ENCODE assay signal across 27 mouse cellular contexts in the genomic region with DNA sequence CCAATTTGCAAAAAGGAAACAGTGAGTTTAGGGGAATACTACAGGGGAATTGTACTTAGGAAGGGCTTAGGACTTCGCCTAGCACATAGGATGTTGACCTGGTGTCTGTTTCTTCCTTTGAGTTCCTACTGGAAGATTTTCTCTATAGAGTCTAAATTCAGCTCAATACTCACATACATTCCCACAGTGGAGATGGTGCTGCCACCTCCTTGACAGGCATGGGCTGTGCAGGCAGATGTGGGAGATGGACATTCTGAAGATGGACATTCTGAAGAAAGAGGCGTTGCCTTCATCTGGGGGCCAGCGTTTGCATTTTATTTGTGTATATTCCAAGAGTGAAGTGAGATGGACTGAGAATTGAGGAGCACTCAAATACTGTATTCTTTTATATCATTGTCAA.
A peak's percentile ranks its signal among the peaks of the same experiment; 100 is the strongest.
DNase-seq lines count a peak whose midpoint lies in the region; ATAC-seq and TF ChIP-seq lines count a peak whose summit lies in the region.
"Had no signal": no experiment of that assay in that cellular context is flagged by ENCODE, and none has a peak within 500 bp of the region (broad histone marks: within the 10 kb centered on the region; RNA-seq: fewer than 3 reads in every experiment).

No protein-coding gene starts in this region.

- H3K4me2 ChIP-seq in intestine, postnatal 0 days (replicated peaks; ENCODE audit: low read depth) = no peak overlapping the region
- H3K4me2 ChIP-seq in intestine, embryonic 16.5 days (ENCODE audit: low read depth, low read length) = no peak overlapping the region
- H3K4me2 ChIP-seq: embryonic facial prominence, embryonic 12.5 days; embryonic facial prominence, embryonic 15.5 days; heart, embryonic 11.5 days; hindbrain, embryonic 12.5 days; hindbrain, embryonic 15.5 days had no signal

- 94% methylated on average over 3 of the region's 3 CpGs for WGBS in intestine, postnatal 0 days
- WGBS in intestine, embryonic 16.5 days = 91% methylated on average over 3 of the region's 3 CpGs
- WGBS in liver, adult 2 months = 96% methylated on average over 3 of the region's 3 CpGs

- no peak overlapping the region for H3K27ac ChIP-seq in intestine, postnatal 0 days (ENCODE audit: low read depth, low read length)
- no peak overlapping the region for H3K27ac ChIP-seq in intestine, embryonic 16.5 days (ENCODE audit: low read length)
- H3K27ac ChIP-seq in liver, adult 2 months (replicated peaks; ENCODE audit: insufficient read depth, low read depth, low read length) = no peak overlapping the region
- H3K27ac ChIP-seq: embryonic facial prominence, embryonic 12.5 days; embryonic facial prominence, embryonic 15.5 days; gastrocnemius, adult 2 months; heart, adult 2 months; hindbrain, embryonic 12.5 days; hindbrain, embryonic 15.5 days had no signal

- peak; percentile 38 for TF ChIP-seq CTCF in intestine, postnatal 0 days (IDR thresholded peaks at IDR 0.05; ENCODE audit: low read depth)
- peak; percentile 23; the same call in 1 of the 2 replicates for TF ChIP-seq CTCF in liver, adult 2 months (IDR thresholded peaks at IDR 0.05; ENCODE audit: low read depth, low read length)

- no peaks in the 10 kb centered on the region for H3K27me3 ChIP-seq in intestine, postnatal 0 days (replicated peaks; ENCODE audit: control insufficient read depth, insufficient read depth, low read length)
- H3K27me3 ChIP-seq in intestine, embryonic 16.5 days (replicated peaks; ENCODE audit: control insufficient read depth, insufficient read depth, low read length) = no peaks in the 10 kb centered on the region
- H3K27me3 ChIP-seq in liver, adult 2 months (ENCODE audit: control insufficient read depth, insufficient read depth, low read length) = no peaks in the 10 kb centered on the region
- H3K27me3 ChIP-seq: CH12.LX; embryonic facial prominence, embryonic 12.5 days; embryonic facial prominence, embryonic 15.5 days; hindbrain, embryonic 12.5 days; hindbrain, embryonic 15.5 days had no signal

- peak; percentile 51 for DNase-seq in heart, adult 11 months
- no peak for DNase-seq in heart, postnatal 14 days
- DNase-seq in liver, adult 2 months (ENCODE audit: extremely low read depth, low read depth, low spot score) = no peak
- DNase-seq in liver = no peak
- DNase-seq in 3T3-L1 (ENCODE audit: low read depth, low spot score) = peak; percentile 9
- no peak for DNase-seq in left cerebral cortex, adult 8-10 months (ENCODE audit: low spot score in 2 of 2)
- DNase-seq: adrenal gland, adult 2 months; adrenal gland, postnatal 14 days; B cell, adult 2 months; cerebellum, adult 11 months; cerebellum, adult 9-11 months; forebrain, postnatal 0 days; gastrocnemius, adult 2 months; gastrocnemius, postnatal 14 days; heart, adult 2 months; heart, postnatal 10 days; heart, postnatal 4 days had no signal

- H3K9me3 ChIP-seq in intestine, postnatal 0 days (ENCODE audit: control insufficient read depth) = no peaks in the 10 kb centered on the region
- H3K9me3 ChIP-seq in intestine, embryonic 16.5 days (ENCODE audit: control insufficient read depth, low read length) = no peaks in the 10 kb centered on the region
- H3K9me3 ChIP-seq: embryonic facial prominence, embryonic 12.5 days; embryonic facial prominence, embryonic 15.5 days; G1E; hindbrain, embryonic 12.5 days; hindbrain, embryonic 15.5 days had no signal

- H3K4me1 ChIP-seq in intestine, postnatal 0 days (replicated peaks; ENCODE audit: control insufficient read depth, insufficient read depth, low read length) = no peaks in the 10 kb centered on the region
- H3K4me1 ChIP-seq in intestine, embryonic 16.5 days (ENCODE audit: control insufficient read depth, insufficient read depth, low read length) = no peaks in the 10 kb centered on the region
- H3K4me1 ChIP-seq in liver, adult 2 months (ENCODE audit: control insufficient read depth, insufficient read depth, low read length) = no peaks in the 10 kb centered on the region
- H3K4me1 ChIP-seq: hindbrain, embryonic 12.5 days; hindbrain, embryonic 15.5 days had no signal

- ATAC-seq in intestine, postnatal 0 days = no peak
- ATAC-seq in intestine, embryonic 16.5 days = no peak
- ATAC-seq: forebrain, embryonic 14.5 days; forebrain, postnatal 0 days had no signal

- intact Hi-C loops in heart, postnatal 14 days (cut with DNase I) = no loop called here

- H3K36me3 ChIP-seq in intestine, postnatal 0 days (ENCODE audit: control insufficient read depth, insufficient read depth) = no peaks in the 10 kb centered on the region
- no peaks in the 10 kb centered on the region for H3K36me3 ChIP-seq in intestine, embryonic 16.5 days (ENCODE audit: control insufficient read depth, insufficient read depth, low read length)
- H3K36me3 ChIP-seq in liver, adult 2 months (ENCODE audit: control insufficient read depth, insufficient read depth, low read length) = 0 out of 2 replicates have a peak, but pooled peaks cover 2% of the 10 kb centered on the region
- H3K36me3 ChIP-seq: embryonic facial prominence, embryonic 15.5 days; G1E; hindbrain, embryonic 12.5 days; hindbrain, embryonic 15.5 days had no signal

- no peak overlapping the region for H3K9ac ChIP-seq in intestine, postnatal 0 days (ENCODE audit: low read depth, low read length)
- H3K9ac ChIP-seq in intestine, embryonic 16.5 days (ENCODE audit: low read depth, low read length) = no peak overlapping the region
- no peak overlapping the region for H3K9ac ChIP-seq in liver, adult 2 months (ENCODE audit: low read depth, low read length)
- H3K9ac ChIP-seq: embryonic facial prominence, embryonic 12.5 days; embryonic facial prominence, embryonic 15.5 days; forebrain, postnatal 0 days; hindbrain, embryonic 12.5 days; hindbrain, embryonic 15.5 days had no signal

- no peak for TF ChIP-seq POLR2A in liver, adult 2 months (IDR thresholded peaks at IDR 0.05; ENCODE audit: extremely low read depth, insufficient read depth, low read length)

- H3K4me3 ChIP-seq in intestine, postnatal 0 days (ENCODE audit: low read depth, low read length) = no peak overlapping the region
- no peak overlapping the region for H3K4me3 ChIP-seq in intestine, embryonic 16.5 days (ENCODE audit: low read length)
- no peak overlapping the region for H3K4me3 ChIP-seq in liver, adult 2 months (ENCODE audit: insufficient read depth, low read depth, low read length)
- H3K4me3 ChIP-seq: embryonic facial prominence, embryonic 12.5 days; embryonic facial prominence, embryonic 15.5 days; gastrocnemius, adult 2 months; heart, adult 2 months; hindbrain, embryonic 12.5 days; hindbrain, embryonic 15.5 days had no signal

- H3K79me2 ChIP-seq in liver, adult 2 months (ENCODE audit: control insufficient read depth, insufficient read depth, low read length) = no peaks in the 10 kb centered on the region

Comparison
In these comparisons a context has a peak if more than half of its experiments do, and no peak if none do; other contexts are left out.
1. DNase-seq: peak in heart, adult 11 months (single experiment) and 3T3-L1 (single experiment); none in heart, postnatal 14 days (0 of 2), liver, adult 2 months (single experiment), liver (single experiment) and left cerebral cortex, adult 8-10 months (0 of 2).